Mouse (Mus musculus) urinary bladder, adult 18-20 months (tissue): ENCODE results near the gene Rbms2.
"Not testable (repeated sequence)": the region's sequence is repeated elsewhere in the genome, so short reads cannot be mapped to it uniquely, and the experiment has no call there.

Source experiments
- DNase-seq, 2 experiments: peaks; one replicate each; pipeline ENCODE4 v3.0.0; 2022; ENCODE audit warnings: low spot score in 2 of 2, mixed read lengths in 2 of 2

Rbms2 gene

GRCm38 (mm10) chr10:128091564-128092505 lies 88.3 kb downstream of the Rbms2 start, which contains the start of gene Baz2a:
Baz2a (plus strand) TSS chr10:128091577.
- peak; percentile 50 to 53 for DNase-seq

DNA sequence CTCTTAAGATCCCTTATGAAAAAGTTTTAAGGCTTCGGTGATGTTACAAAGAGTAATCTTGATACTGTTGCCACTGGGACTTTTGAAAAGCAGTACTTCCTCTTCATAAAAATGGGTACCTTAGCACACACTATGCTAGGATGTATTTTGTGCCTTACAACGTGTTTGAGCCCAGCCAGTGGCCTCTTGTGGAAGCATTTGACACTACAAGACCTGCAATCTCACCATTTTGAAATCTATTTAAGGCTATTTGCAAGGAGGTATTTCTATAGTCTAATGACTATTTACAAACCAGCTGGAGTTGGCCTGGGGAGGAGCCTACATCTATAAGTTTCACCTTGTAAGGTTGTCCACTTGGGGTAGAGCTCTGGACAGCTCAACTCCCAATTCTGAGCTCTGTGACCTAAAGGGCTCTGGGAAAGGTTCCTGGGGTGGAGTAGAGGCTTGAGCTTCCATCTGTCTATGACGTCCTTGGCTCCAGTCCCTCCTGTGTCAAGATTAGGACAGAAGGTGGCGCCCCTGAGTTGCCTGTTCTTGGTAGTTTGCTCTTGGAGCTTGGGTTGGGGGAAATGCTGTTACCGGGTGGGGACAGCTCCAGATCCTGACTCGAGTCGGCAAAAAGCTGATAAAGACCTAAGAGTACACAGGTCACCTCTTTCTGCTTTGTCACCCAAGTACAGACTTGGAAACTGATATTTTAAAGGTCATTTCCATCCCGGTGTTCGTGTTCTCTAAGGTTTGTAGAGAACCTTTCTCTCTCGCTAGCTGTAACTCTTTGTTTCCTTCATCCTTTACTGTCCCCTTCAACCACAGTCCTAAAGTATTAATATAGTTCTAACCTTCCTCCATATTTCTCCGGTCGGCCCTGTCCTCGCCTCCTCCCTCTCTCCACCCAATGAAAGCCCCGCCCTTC lies 89.2 kb downstream of the Rbms2 start:
- DNase-seq = peak; percentile 70 to 75

DNA sequence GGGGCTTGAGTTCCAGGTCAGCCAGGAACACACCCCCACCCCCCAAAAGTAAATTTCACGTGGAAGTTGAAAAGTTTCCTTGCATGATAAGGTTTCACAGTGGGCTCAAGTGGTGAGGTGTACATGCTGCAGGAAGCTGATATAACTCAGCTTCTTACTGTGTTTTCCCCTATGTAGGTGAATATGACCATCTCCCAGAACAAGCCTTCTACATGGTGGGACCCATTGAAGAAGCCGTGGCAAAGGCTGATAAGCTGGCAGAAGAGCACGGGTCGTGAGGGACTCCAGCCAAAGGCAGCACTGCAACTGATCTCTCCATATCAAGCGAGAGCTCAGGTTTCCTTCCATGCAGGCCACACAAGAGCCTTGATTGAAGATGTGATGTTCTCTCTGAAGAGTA lies 90.3 kb downstream of the Rbms2 start:
- DNase-seq = no peak

DNA sequence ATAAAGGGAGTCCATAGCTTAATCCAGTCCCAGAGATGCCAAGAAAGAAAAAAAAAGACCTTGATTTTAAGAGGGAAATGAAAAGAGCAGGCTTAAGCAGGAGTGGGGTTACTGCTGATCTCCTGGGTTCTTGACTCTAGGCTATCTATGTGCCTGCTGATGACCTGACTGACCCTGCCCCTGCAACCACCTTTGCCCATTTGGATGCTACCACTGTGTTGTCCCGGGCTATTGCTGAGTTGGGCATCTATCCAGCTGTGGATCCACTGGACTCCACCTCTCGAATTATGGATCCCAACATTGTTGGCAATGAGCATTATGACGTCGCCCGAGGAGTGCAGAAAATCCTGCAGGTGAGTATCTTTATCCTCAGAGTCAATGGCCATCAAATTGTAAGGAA lies 91.9 kb downstream of the Rbms2 start:
- DNase-seq = no peak

GRCm38 (mm10) chr10:128087216-128087615 lies 92.9 kb downstream of the Rbms2 start:
- not testable (repeated sequence) for DNase-seq

GRCm38 (mm10) chr10:128086391-128086790 lies 93.7 kb downstream of the Rbms2 start:
- no peak for DNase-seq

GRCm38 (mm10) chr10:128084160-128084559 lies 95.9 kb downstream of the Rbms2 start:
- DNase-seq = no peak

GRCm38 (mm10) chr10:128083688-128084087 lies 96.4 kb downstream of the Rbms2 start:
- no peak for DNase-seq

- DNase-seq = peak; percentile 87 to 96
These were observed 97.1 kb downstream of the Rbms2 start, which contains the start of gene Atp5b for GRCm38 (mm10) chr10:128082880-128083421. Atp5b (plus strand) TSS chr10:128083273.

DNA sequence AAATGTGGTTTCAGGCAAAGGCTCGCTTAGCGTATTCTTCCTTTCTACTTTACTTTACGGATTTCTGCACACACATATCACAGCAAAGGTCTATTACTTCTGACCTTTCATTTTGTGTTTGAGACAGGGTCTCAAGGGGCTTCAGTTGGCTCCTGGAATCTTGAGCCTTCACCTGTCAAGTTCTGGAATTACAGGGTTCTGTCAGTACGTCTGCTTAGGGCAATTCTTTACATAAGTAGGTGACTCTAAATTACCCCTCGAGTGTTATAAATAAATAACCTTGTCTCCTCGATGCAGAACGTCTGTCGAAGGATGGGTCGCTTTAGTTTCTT lies 97.7 kb downstream of the Rbms2 start:
- DNase-seq = no peak

GRCm38 (mm10) chr10:128081807-128082476 lies 98.2 kb downstream of the Rbms2 start:
- no peak for DNase-seq
